Mouse (Mus musculus) limb, embryonic 14.5 days (tissue): ENCODE data around the gene Moap1. TPM values are rescaled to one million over a fixed set of nuclear protein-coding genes. Genes with fewer than 3 reads are reported as not detected.

ENCODE experiments used
- ATAC-seq: fragments of 200-750 bp; cut with Nextera tagmentation; 2 replicates; pipeline ENCODE4 v1.8.0; 2017; ENCODE audit warnings: low read depth, moderate number of reproducible peaks, moderate TSS enrichment; ENCODE audit not compliant: low FRiP score
- DNase-seq: peaks from one replicate; pipeline ENCODE4 v3.0.0-alpha.2; 2015; ENCODE audit warnings: low spot score
- H3K27ac ChIP-seq: fragments of 300-500 bp; sonication (generic); replicated peaks from 2 replicates; pipeline ENCODE4 v1.5.1; 2014; ENCODE audit warnings: low read depth, mild to moderate bottlenecking, low read length, moderate library complexity, mixed read lengths
- H3K27me3 ChIP-seq: fragments of 300-500 bp; sonication (generic); 2 replicates; pipeline ENCODE4 v1.6.1; 2014; ENCODE audit warnings: low read length, mixed read lengths; ENCODE audit not compliant: control insufficient read depth, insufficient read depth
- H3K36me3 ChIP-seq: fragments of 300-500 bp; sonication (generic); 2 replicates; pipeline ENCODE4 v1.6.1; 2014; ENCODE audit warnings: mild to moderate bottlenecking, low read length, moderate library complexity, mixed read lengths; ENCODE audit not compliant: control insufficient read depth, insufficient read depth
- H3K4me1 ChIP-seq: fragments of 300-500 bp; sonication (generic); 2 replicates; pipeline ENCODE4 v1.6.1; 2014; ENCODE audit warnings: antibody characterized with exemption, low read length, mixed read lengths; ENCODE audit not compliant: control insufficient read depth, insufficient read depth
- H3K4me2 ChIP-seq: fragments of 300-500 bp; sonication (generic); replicated peaks from 2 replicates; pipeline ENCODE4 v1.6.1; 2014; ENCODE audit warnings: low read depth, mild to moderate bottlenecking, low read length, moderate library complexity; ENCODE audit not compliant: severe bottlenecking
- H3K4me3 ChIP-seq: fragments of 300-500 bp; sonication (generic); replicated peaks from 2 replicates; pipeline ENCODE4 v1.5.1; 2014; ENCODE audit warnings: low read length
- H3K9ac ChIP-seq: fragments of 300-500 bp; sonication (generic); 2 replicates; pipeline ENCODE4 v1.6.1; 2014; ENCODE audit warnings: mild to moderate bottlenecking, low read depth, low read length, moderate library complexity; ENCODE audit not compliant: severe bottlenecking
- H3K9me3 ChIP-seq: fragments of 300-500 bp; sonication (generic); 2 replicates; pipeline ENCODE4 v1.6.1; 2016; ENCODE audit warnings: low read length; ENCODE audit not compliant: control insufficient read depth
- POLR2A ChIP-seq: fragments of 200-500 bp; IDR thresholded peaks from 2 replicates; pipeline ENCODE4 v1.8.0; 2012; ENCODE audit warnings: inconsistent platforms, mild to moderate bottlenecking, moderate library complexity, borderline replicate concordance; ENCODE audit not compliant: insufficient read depth, insufficient read length; ENCODE audit errors: extremely low read depth
- WGBS: fragments of 180-500 bp; shearing (Covaris S2); extraction: QIAGEN DNeasy Blood & Tissue Kit; methylation state at CpG from one replicate; pipeline ENCODE4 v1.1.7; 2014; 5-methylcytosine and 5-hydroxymethylcytosine counted together
- polyA plus RNA-seq, 2 experiments: library from polyadenylated mRNA; depleted of rRNA in 1 of 2; stranded (reverse) in 1 of 2; unstranded in 1 of 2; fragments of >200 nt; fragmentation: Nextera tagmentation in 1 of 2; extraction: Ambion mirVana in 1 of 2; gene quantifications; 2 replicates each; pipeline versions ENCODE4 v1.2.1 to v1.2.3; 2012 to 2014

The Moap1 gene
- polyA plus RNA-seq, 2 experiments, result 2.2 to 17.6 TPM

GRCm38 (mm10) chr12:102763696-102764095 is 20.2 kb upstream of the Moap1 start:
- Histone ChIP-seq H3K4me2 (no peak overlapping the region), H3K4me3 (no peak overlapping the region), H3K4me1 (peaks cover 7% of the 10 kb centered on the region), H3K36me3 (peaks cover 59% of the 10 kb centered on the region), H3K27me3 (no peaks in the 10 kb centered on the region), H3K9ac (no peak overlapping the region), H3K27ac (no peak overlapping the region), H3K9me3 (no peaks in the 10 kb centered on the region)
- no peak for TF ChIP-seq POLR2A
- DNase-seq (no peak), ATAC-seq (no peak)

- no peak for TF ChIP-seq POLR2A
- DNase-seq, result no peak
- Histone ChIP-seq H3K4me3 (no peak overlapping the region), H3K27me3 (no peaks in the 10 kb centered on the region), H3K4me1 (peaks cover 13% of the 10 kb centered on the region), H3K4me2 (no peak overlapping the region), H3K36me3 (peaks cover 40% of the 10 kb centered on the region), H3K9ac (no peak overlapping the region), H3K27ac (no peak overlapping the region), H3K9me3 (no peaks in the 10 kb centered on the region)
- no peak for ATAC-seq
- 90% methylated on average over 3 of the region's 3 CpGs for WGBS
Observed at GRCm38 (mm10) chr12:102761668-102762067, 18.2 kb upstream of the Moap1 start.

DNA sequence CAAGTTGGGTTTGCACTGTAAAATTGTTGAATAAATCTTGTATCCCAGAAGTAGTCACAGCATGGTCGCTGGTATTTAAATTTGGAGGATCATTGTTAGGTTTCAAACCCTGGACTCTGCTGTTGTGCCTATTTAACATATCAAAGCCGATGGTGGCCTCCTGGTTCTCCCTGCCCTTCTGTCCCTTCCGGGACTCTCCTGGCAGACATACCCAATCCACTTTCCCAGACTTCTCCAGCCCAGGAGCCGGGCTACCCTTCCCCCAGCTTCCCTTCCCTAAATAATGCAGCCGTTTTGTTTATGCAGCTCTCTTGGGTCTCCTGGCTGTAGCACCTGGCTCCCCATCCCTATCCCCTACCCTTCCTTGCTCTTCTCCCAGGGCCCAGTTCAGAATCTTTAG is 15.5 kb upstream of the Moap1 start:
- no peak for ATAC-seq
- TF ChIP-seq POLR2A, result no peak
- H3K4me2 ChIP-seq, result peak overlapping the region; percentile 79

GRCm38 (mm10) chr12:102758403-102758756 is 14.9 kb upstream of the Moap1 start, which contains the start of gene Gm20604:
Gene Gm20604, minus strand, starts transcription at chr12:102758672.
- DNase-seq, result no peak

More for the DNA sequence above, 15.5 kb upstream of the Moap1 start:
- 4% methylated on average over 5 of the region's 5 CpGs for WGBS
- Histone ChIP-seq H3K4me3 (peak overlapping the region; percentile 89), H3K27ac (no peak overlapping the region), H3K9ac (peak overlapping the region; percentile 77), H3K4me1 (peaks cover 18% of the 10 kb centered on the region), H3K9me3 (no peaks in the 10 kb centered on the region), H3K36me3 (peaks cover 17% of the 10 kb centered on the region), H3K27me3 (no peaks in the 10 kb centered on the region)
- no peak for DNase-seq

GRCm38 (mm10) chr12:102757689-102758402 is 14.4 kb upstream of the Moap1 start, which contains the start of the genes Gm28051, Gon7 and Ubr7:
Gene Gm28051, minus strand, starts transcription at chr12:102757765.
Gene Gon7, minus strand, starts transcription at chr12:102757803.
Gene Ubr7, plus strand, starts transcription at chr12:102757967.
- under 1% methylated on average over 52 of the region's 73 CpGs for WGBS
- Histone ChIP-seq H3K4me3 (peak within 1 kb of the TSS; percentile 89), H3K4me1 (peaks cover 18% of the 10 kb centered on the region), H3K4me2 (peak within 1 kb of the TSS; percentile 79), H3K36me3 (peaks cover 11% of the 10 kb centered on the region), H3K27ac (peak within 1 kb of the TSS; percentile 83), H3K27me3 (no peaks in the 10 kb centered on the region), H3K9me3 (no peaks in the 10 kb centered on the region), H3K9ac (peak within 1 kb of the TSS; percentile 77)
- TF ChIP-seq POLR2A, result peak; percentile 63; the same call in 1 of the 2 replicates
- ATAC-seq (peak; percentile 98), DNase-seq (peak; percentile 98)

More at GRCm38 (mm10) chr12:102758403-102758756, 14.9 kb upstream of the Moap1 start, which contains the start of gene Gm20604:
- H3K9ac ChIP-seq, result peak within 1 kb of the TSS; percentile 77
- under 1% methylated on average over 10 of the region's 10 CpGs for WGBS
- H3K27ac ChIP-seq, result peak within 1 kb of the TSS; percentile 83
- ATAC-seq, result no peak
- peaks cover 13% of the 10 kb centered on the region for H3K36me3 ChIP-seq
- H3K4me3 ChIP-seq, result peak within 1 kb of the TSS; percentile 89
- H3K9me3 ChIP-seq, result no peaks in the 10 kb centered on the region
- TF ChIP-seq POLR2A, result no peak
- peaks cover 18% of the 10 kb centered on the region for H3K4me1 ChIP-seq
- H3K4me2 ChIP-seq, result peak within 1 kb of the TSS; percentile 79
- no peaks in the 10 kb centered on the region for H3K27me3 ChIP-seq
